Comparison of ENCODE assay signal across 29 mouse cellular contexts in genomic region chr8:125521087-125521486, GRCm38 (mm10). TPM values are rescaled to one million over a fixed set of nuclear protein-coding genes. Genes with fewer than 3 reads are reported as not detected.
DNase-seq lines count a peak whose midpoint lies in the region; ATAC-seq and TF ChIP-seq lines count a peak whose summit lies in the region.
"Had no signal": no experiment of that assay in that cellular context is flagged by ENCODE, and none has a peak within 500 bp of the region (broad histone marks: within the 10 kb centered on the region; RNA-seq: fewer than 3 reads in every experiment).

No protein-coding gene starts in this region.

- H3K9me3 ChIP-seq in heart, embryonic 10.5 days: no peaks in the 10 kb centered on the region
- H3K9me3 ChIP-seq in intestine, embryonic 16.5 days (ENCODE audit: control insufficient read depth, low read length): no peaks in the 10 kb centered on the region
- H3K9me3 ChIP-seq in intestine, embryonic 15.5 days: no peaks in the 10 kb centered on the region
- H3K9me3 ChIP-seq in intestine, postnatal 0 days (ENCODE audit: control insufficient read depth): no peaks in the 10 kb centered on the region
- H3K9me3 ChIP-seq in neural tube, embryonic 15.5 days (replicated peaks): no peaks in the 10 kb centered on the region
- H3K9me3 ChIP-seq: forebrain, embryonic 15.5 days; hindbrain, embryonic 12.5 days; kidney, embryonic 15.5 days; limb, embryonic 10.5 days; limb, embryonic 15.5 days; liver, embryonic 13.5 days; midbrain, embryonic 12.5 days; neural tube, embryonic 13.5 days had no signal

- H3K9ac ChIP-seq in intestine, embryonic 16.5 days (ENCODE audit: low read depth, low read length): no peak overlapping the region
- no peak overlapping the region for H3K9ac ChIP-seq in intestine, embryonic 15.5 days
- H3K9ac ChIP-seq in intestine, postnatal 0 days (ENCODE audit: low read depth, low read length): no peak overlapping the region
- H3K9ac ChIP-seq in neural tube, embryonic 15.5 days (replicated peaks): no peak overlapping the region
- H3K9ac ChIP-seq: forebrain, embryonic 15.5 days; hindbrain, embryonic 12.5 days; kidney, embryonic 15.5 days; limb, embryonic 15.5 days; liver, embryonic 13.5 days; midbrain, embryonic 12.5 days; neural tube, embryonic 13.5 days had no signal

- ATAC-seq in intestine, embryonic 16.5 days: peak; percentile 60
- no peak; the same call in 1 of the 2 replicates for ATAC-seq in intestine, embryonic 15.5 days
- peak; percentile 70 for ATAC-seq in intestine, postnatal 0 days
- ATAC-seq in neural tube, embryonic 15.5 days (ENCODE audit: low FRiP score): no peak
- ATAC-seq: forebrain, embryonic 15.5 days; lung, postnatal 0 days had no signal

- peaks cover 6% of the 10 kb centered on the region; the same call in 1 of the 2 replicates for H3K36me3 ChIP-seq in heart, embryonic 10.5 days
- no peaks in the 10 kb centered on the region for H3K36me3 ChIP-seq in intestine, embryonic 16.5 days (ENCODE audit: control insufficient read depth, insufficient read depth, low read length)
- no peaks in the 10 kb centered on the region for H3K36me3 ChIP-seq in intestine, embryonic 15.5 days
- no peaks in the 10 kb centered on the region for H3K36me3 ChIP-seq in intestine, postnatal 0 days (ENCODE audit: control insufficient read depth, insufficient read depth)
- no peaks in the 10 kb centered on the region for H3K36me3 ChIP-seq in neural tube, embryonic 15.5 days
- H3K36me3 ChIP-seq: forebrain, embryonic 15.5 days; hindbrain, embryonic 12.5 days; kidney, embryonic 15.5 days; limb, embryonic 10.5 days; limb, embryonic 15.5 days; liver, embryonic 13.5 days; neural tube, embryonic 13.5 days had no signal

- H3K4me3 ChIP-seq in heart, embryonic 10.5 days: no peak overlapping the region
- H3K4me3 ChIP-seq in intestine, embryonic 16.5 days (ENCODE audit: low read length): no peak overlapping the region
- no peak overlapping the region for H3K4me3 ChIP-seq in intestine, embryonic 15.5 days (replicated peaks)
- no peak overlapping the region for H3K4me3 ChIP-seq in intestine, postnatal 0 days (ENCODE audit: low read depth, low read length)
- H3K4me3 ChIP-seq in neural tube, embryonic 15.5 days (replicated peaks): no peak overlapping the region
- H3K4me3 ChIP-seq: forebrain, embryonic 15.5 days; hindbrain, embryonic 12.5 days; kidney, embryonic 15.5 days; limb, embryonic 10.5 days; limb, embryonic 15.5 days; liver, embryonic 13.5 days; megakaryocyte, embryonic 14.5 days; midbrain, embryonic 12.5 days; neural tube, embryonic 13.5 days had no signal

- H3K4me2 ChIP-seq in intestine, embryonic 16.5 days (ENCODE audit: low read depth, low read length): no peak overlapping the region
- H3K4me2 ChIP-seq in intestine, embryonic 15.5 days (replicated peaks): no peak overlapping the region
- peak overlapping the region; percentile 1; the same call in 1 of the 2 replicates for H3K4me2 ChIP-seq in intestine, postnatal 0 days (replicated peaks; ENCODE audit: low read depth)
- no peak overlapping the region for H3K4me2 ChIP-seq in neural tube, embryonic 15.5 days
- H3K4me2 ChIP-seq: forebrain, embryonic 15.5 days; hindbrain, embryonic 12.5 days; kidney, embryonic 15.5 days; limb, embryonic 15.5 days; liver, embryonic 13.5 days; midbrain, embryonic 12.5 days; neural tube, embryonic 13.5 days had no signal

- 45% methylated on average over 7 of the region's 7 CpGs for WGBS in heart, embryonic 10.5 days
- 44% methylated on average over 7 of the region's 7 CpGs for WGBS in intestine, embryonic 16.5 days
- 46% methylated on average over 7 of the region's 7 CpGs for WGBS in intestine, embryonic 15.5 days
- WGBS in intestine, postnatal 0 days: 31% methylated on average over 7 of the region's 7 CpGs
- WGBS in neural tube, embryonic 15.5 days: 76% methylated on average over 7 of the region's 7 CpGs

- DNase-seq in heart, embryonic 10.5 days (ENCODE audit: low spot score): no peak
- no peak for DNase-seq in heart, postnatal 14 days
- no peak for DNase-seq in embryo, embryonic 10 days (ENCODE audit: low spot score)
- DNase-seq: adrenal gland, adult 8-10 months; cerebellum, adult 2 months; cerebellum, postnatal 14 days; gastrocnemius, postnatal 25 days; heart, postnatal 10 days; kidney, adult 18-20 months; kidney, postnatal 36 days; layer of hippocampus, adult 9-11 months; liver, embryonic 13.5 days; lung, adult 18-20 months; lung, postnatal 4 days; thymus, adult 18-20 months; thymus, postnatal 25 days had no signal

- H3K27me3 ChIP-seq in heart, embryonic 10.5 days (ENCODE audit: insufficient read depth, poor library complexity, severe bottlenecking): no peaks in the 10 kb centered on the region
- H3K27me3 ChIP-seq in intestine, embryonic 16.5 days (replicated peaks; ENCODE audit: control insufficient read depth, insufficient read depth, low read length): no peaks in the 10 kb centered on the region
- H3K27me3 ChIP-seq in intestine, embryonic 15.5 days (replicated peaks): no peaks in the 10 kb centered on the region
- H3K27me3 ChIP-seq in intestine, postnatal 0 days (replicated peaks; ENCODE audit: control insufficient read depth, insufficient read depth, low read length): no peaks in the 10 kb centered on the region
- H3K27me3 ChIP-seq in neural tube, embryonic 15.5 days (replicated peaks): 0 out of 2 replicates have a peak, but pooled peaks cover 3% of the 10 kb centered on the region
- H3K27me3 ChIP-seq: forebrain, embryonic 15.5 days; kidney, embryonic 15.5 days; limb, embryonic 15.5 days; liver, embryonic 13.5 days; neural tube, embryonic 13.5 days had no signal

- H3K27ac ChIP-seq in heart, embryonic 10.5 days: peak overlapping the region; percentile 17; the same call in 1 of the 2 replicates
- H3K27ac ChIP-seq in intestine, embryonic 16.5 days (ENCODE audit: low read length): no peak overlapping the region
- no peak overlapping the region for H3K27ac ChIP-seq in intestine, embryonic 15.5 days
- H3K27ac ChIP-seq in intestine, postnatal 0 days (ENCODE audit: low read depth, low read length): peak overlapping the region; percentile 28; the same call in 1 of the 2 replicates
- H3K27ac ChIP-seq in neural tube, embryonic 15.5 days (replicated peaks): no peak overlapping the region
- H3K27ac ChIP-seq: forebrain, embryonic 15.5 days; hindbrain, embryonic 12.5 days; kidney, embryonic 15.5 days; limb, embryonic 10.5 days; limb, embryonic 15.5 days; liver, embryonic 13.5 days; midbrain, embryonic 12.5 days; neural tube, embryonic 13.5 days had no signal

- no peak for TF ChIP-seq CTCF in intestine, postnatal 0 days (IDR thresholded peaks at IDR 0.05; ENCODE audit: low read depth)

- intact Hi-C loops in heart, postnatal 14 days (cut with DNase I): loop anchor here (5.0 kb wide), 1 partner anchor 59 kb away; no protein-coding TSS in a partner anchor

- peaks cover 93% of the 10 kb centered on the region for H3K4me1 ChIP-seq in heart, embryonic 10.5 days
- peaks cover 30% of the 10 kb centered on the region for H3K4me1 ChIP-seq in intestine, embryonic 16.5 days (ENCODE audit: control insufficient read depth, insufficient read depth, low read length)
- H3K4me1 ChIP-seq in intestine, embryonic 15.5 days (replicated peaks): peaks cover 20% of the 10 kb centered on the region
- H3K4me1 ChIP-seq in intestine, postnatal 0 days (replicated peaks; ENCODE audit: control insufficient read depth, insufficient read depth, low read length): 0 out of 2 replicates have a peak, but pooled peaks cover 4% of the 10 kb centered on the region
- H3K4me1 ChIP-seq in neural tube, embryonic 15.5 days: peaks cover 40% of the 10 kb centered on the region

RNA-seq across cellular contexts. Expression of gene Sipa1l2, which starts 48.5 kb away (rescaled TPM):
- 24.9 and 32.6 TPM in 2 replicates for polyA plus RNA-seq in heart, embryonic 10.5 days (2016; fragmentation: Nextera tagmentation; extraction: Ambion mirVana)
- 10 to 100 TPM; 46.6 to 48.3 TPM for total RNA-seq in heart, postnatal 14 days (2021)
- 4.9 and 6.8 TPM in 2 replicates for polyA plus RNA-seq in intestine, embryonic 16.5 days (2015; fragmentation: Nextera tagmentation; extraction: Ambion mirVana)
- polyA plus RNA-seq in intestine, embryonic 15.5 days (2015; fragmentation: Nextera tagmentation; extraction: Ambion mirVana): 7.4 and 7.6 TPM in 2 replicates
- 4.5 and 5.3 TPM in 2 replicates for polyA plus RNA-seq in intestine, postnatal 0 days (2015; fragmentation: Nextera tagmentation; extraction: Ambion mirVana)
- polyA plus RNA-seq in neural tube, embryonic 15.5 days (2015; fragmentation: Nextera tagmentation; extraction: Ambion mirVana): 16.3 and 16.8 TPM in 2 replicates

Comparison
In these comparisons a context has a peak if more than half of its experiments do, and no peak if none do; other contexts are left out.
1. H3K27ac ChIP-seq: peak in heart, embryonic 10.5 days (single experiment) and intestine, postnatal 0 days (single experiment); none in intestine, embryonic 16.5 days (single experiment), intestine, embryonic 15.5 days (single experiment) and neural tube, embryonic 15.5 days (single experiment).
2. ATAC-seq: peak in intestine, embryonic 16.5 days (single experiment) and intestine, postnatal 0 days (single experiment); none in intestine, embryonic 15.5 days (single experiment) and neural tube, embryonic 15.5 days (single experiment).